8 mouse cellular contexts compared by ENCODE assay signal in the genomic region with DNA sequence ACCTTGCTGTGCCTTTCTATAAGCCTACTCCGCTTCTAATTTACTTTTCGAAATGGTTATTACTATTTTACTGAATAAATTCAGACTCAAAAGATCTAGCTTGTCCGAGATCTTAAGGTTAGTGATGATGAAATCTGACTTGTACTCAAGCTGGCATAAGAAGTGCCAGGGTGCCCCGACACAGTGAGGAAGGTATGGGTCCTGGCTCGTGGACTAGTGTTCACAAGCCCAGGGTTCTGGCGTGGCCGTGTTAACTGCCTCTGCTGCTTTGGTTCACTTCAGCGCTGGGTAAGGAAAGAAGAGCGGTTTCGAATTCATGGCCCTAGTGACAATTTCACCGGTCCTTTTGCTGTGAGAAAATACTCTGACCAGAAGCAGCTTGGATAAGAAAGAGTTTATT. TPM values are rescaled to one million over a fixed set of nuclear protein-coding genes. Genes with fewer than 3 reads are reported as not detected.
DNase-seq lines count a peak whose midpoint lies in the region; ATAC-seq and TF ChIP-seq lines count a peak whose summit lies in the region.

No protein-coding gene starts in this region.

- no peak for TF ChIP-seq EP300 in CH12.LX (IDR thresholded peaks at IDR 0.05; ENCODE audit: low read length)

- no peak for DNase-seq in heart, postnatal 36 days
- no peak for DNase-seq in CH12.LX (ENCODE audit: extremely low read depth)
- no peak for DNase-seq in forebrain, embryonic 11.5 days (ENCODE audit: low spot score)
- no peak for DNase-seq in right cerebral cortex, postnatal 4 days
- no peak for DNase-seq in right cerebral cortex, postnatal 14 days
- no peak for DNase-seq in lung, adult 18-20 months

- ATAC-seq in heart, embryonic 12.5 days (ENCODE audit: insufficient number of reproducible peaks, low FRiP score), result no peak
- ATAC-seq in forebrain, embryonic 11.5 days (replicated peaks; ENCODE audit: low FRiP score), result no peak
- no peak for ATAC-seq in liver, embryonic 12.5 days

- no peak for TF ChIP-seq CTCF in CH12.LX (conservative IDR thresholded peaks at IDR 0.05 in 1 of 2, IDR thresholded peaks at IDR 0.05 in 1 of 2; ENCODE audit: low read depth in 2 of 2, low read length in 2 of 2)

- no peak overlapping the region for H3K27ac ChIP-seq in heart, embryonic 12.5 days (ENCODE audit: poor library complexity, severe bottlenecking)
- H3K27ac ChIP-seq in CH12.LX (ENCODE audit: insufficient read depth, low read depth), result no peak overlapping the region
- H3K27ac ChIP-seq in forebrain, embryonic 11.5 days (ENCODE audit: low read depth, low read length), result no peak overlapping the region
- H3K27ac ChIP-seq in liver, embryonic 12.5 days, result no peak overlapping the region

- no peak overlapping the region for H3K9ac ChIP-seq in heart, embryonic 12.5 days
- no peak overlapping the region for H3K9ac ChIP-seq in CH12.LX (ENCODE audit: insufficient read depth, low read depth)
- H3K9ac ChIP-seq in forebrain, embryonic 11.5 days (ENCODE audit: low read length), result no peak overlapping the region
- peak overlapping the region; percentile 79; the same call in 1 of the 2 replicates for H3K9ac ChIP-seq in liver, embryonic 12.5 days

- H3K4me1 ChIP-seq in heart, embryonic 12.5 days (replicated peaks), result peaks cover 19% of the 10 kb centered on the region
- peaks cover 23 to 47% of the 10 kb centered on the region in 2 experiments for H3K4me1 ChIP-seq in CH12.LX (ENCODE audit: control insufficient read depth in 1 of 2, insufficient read depth in 2 of 2)
- H3K4me1 ChIP-seq in forebrain, embryonic 11.5 days (replicated peaks; ENCODE audit: control insufficient read depth, insufficient read depth, low read length), result no peaks in the 10 kb centered on the region; the same call in 1 of the 2 replicates
- H3K4me1 ChIP-seq in liver, embryonic 12.5 days, result peaks cover 37% of the 10 kb centered on the region

- H3K79me2 ChIP-seq in CH12.LX (replicated peaks; ENCODE audit: control insufficient read depth, extremely low read depth, insufficient read depth, poor library complexity, severe bottlenecking), result peaks cover 28% of the 10 kb centered on the region

- H3K4me3 ChIP-seq in heart, embryonic 12.5 days, result peak overlapping the region; percentile 68
- H3K4me3 ChIP-seq in CH12.LX (replicated peaks in 1 of 3; ENCODE audit: low read depth in 2 of 3, low read length in 2 of 3, poor library complexity in 1 of 3), result no peak overlapping the region
- H3K4me3 ChIP-seq in forebrain, embryonic 11.5 days (ENCODE audit: low read depth, low read length), result no peak overlapping the region
- peak overlapping the region; percentile 77 for H3K4me3 ChIP-seq in liver, embryonic 12.5 days

- TF ChIP-seq POLR2A in CH12.LX (IDR thresholded peaks at IDR 0.05; ENCODE audit: low read depth, low read length), result no peak

- H3K9me3 ChIP-seq in heart, embryonic 12.5 days (replicated peaks), result no peaks in the 10 kb centered on the region
- H3K9me3 ChIP-seq in CH12.LX (replicated peaks; ENCODE audit: low read length), result no peaks in the 10 kb centered on the region
- no peaks in the 10 kb centered on the region for H3K9me3 ChIP-seq in forebrain, embryonic 11.5 days (ENCODE audit: control insufficient read depth, low read length)
- no peaks in the 10 kb centered on the region for H3K9me3 ChIP-seq in liver, embryonic 12.5 days (replicated peaks)

- no peaks in the 10 kb centered on the region for H3K36me3 ChIP-seq in heart, embryonic 12.5 days
- H3K36me3 ChIP-seq in CH12.LX (replicated peaks in 1 of 2; ENCODE audit: control insufficient read depth in 1 of 2, insufficient read depth in 1 of 2, low read length in 1 of 2), result peaks cover 3 to 15% of the 10 kb centered on the region in 2 experiments
- no peaks in the 10 kb centered on the region for H3K36me3 ChIP-seq in forebrain, embryonic 11.5 days (ENCODE audit: control insufficient read depth, insufficient read depth, low read length)
- no peaks in the 10 kb centered on the region for H3K36me3 ChIP-seq in liver, embryonic 12.5 days

- in situ Hi-C loops in CH12.LX (cut with MboI; ENCODE audit: low pct_ligation_motif_present, low pct_unique_long_range_greater_than_20kb, low sequenced_read_pairs), result loop anchor here (10.0 kb wide), 1 partner anchor 58 kb away; no protein-coding TSS in a partner anchor

- dilution Hi-C loops in CH12.LX (cut with MboI; ENCODE audit: extremely low pct_ligation_motif_present, extremely low pct_unique_long_range_greater_than_20kb, low sequenced_read_pairs), result no loop called here

- peaks cover 47% of the 10 kb centered on the region for H3K27me3 ChIP-seq in heart, embryonic 12.5 days (replicated peaks)
- H3K27me3 ChIP-seq in CH12.LX (replicated peaks), result no peaks in the 10 kb centered on the region
- H3K27me3 ChIP-seq in forebrain, embryonic 11.5 days (ENCODE audit: control insufficient read depth, insufficient read depth, low read length), result peaks cover 22% of the 10 kb centered on the region
- H3K27me3 ChIP-seq in liver, embryonic 12.5 days (replicated peaks), result peaks cover 47% of the 10 kb centered on the region

- TF ChIP-seq RAD21 in CH12.LX (IDR thresholded peaks at IDR 0.05; ENCODE audit: low read depth, low read length), result no peak

- peak overlapping the region; percentile 98 for H3K4me2 ChIP-seq in heart, embryonic 12.5 days
- peak overlapping the region; percentile 39; the same call in 1 of the 2 replicates for H3K4me2 ChIP-seq in CH12.LX (ENCODE audit: insufficient read depth, low read depth, poor library complexity, severe bottlenecking)
- peak overlapping the region; percentile 100; the same call in 1 of the 2 replicates for H3K4me2 ChIP-seq in forebrain, embryonic 11.5 days (ENCODE audit: low read depth, low read length, severe bottlenecking)
- peak overlapping the region; percentile 100 for H3K4me2 ChIP-seq in liver, embryonic 12.5 days

- intact Hi-C loops in heart, postnatal 36 days (cut with DNase I), result no loop called here

- WGBS in heart, embryonic 12.5 days, result 84% methylated on average over 11 of the region's 11 CpGs
- WGBS in forebrain, embryonic 11.5 days, result 89% methylated on average over 11 of the region's 11 CpGs
- 78% methylated on average over 11 of the region's 11 CpGs for WGBS in liver, embryonic 12.5 days (ENCODE audit: insufficient replicate concordance)

TF ChIP-seq in CH12.LX, 34 proteins besides CTCF, POLR2A, EP300 and RAD21:
- TF ChIP-seq ZNF384 (IDR thresholded peaks at IDR 0.05; ENCODE audit: low read depth, low read length) (no peak), RCOR1 (conservative IDR thresholded peaks at IDR 0.05; ENCODE audit: low read depth, low read length) (no peak), BHLHE40 (IDR thresholded peaks at IDR 0.05; ENCODE audit: low read depth, low read length) (no peak), HCFC1 (IDR thresholded peaks at IDR 0.05; ENCODE audit: low read depth, low read length) (no peak)

RNA-seq across cellular contexts. Expression of gene Abcc4, which starts 0.9 kb away (rescaled TPM):
- 2.2 TPM in 2 replicates for polyA plus RNA-seq in heart, embryonic 12.5 days (2016; fragmentation: Nextera tagmentation; extraction: Ambion mirVana)
- 1 to 10 TPM; 9.0 to 9.1 TPM for total RNA-seq in heart, postnatal 36 days (2021)
- total RNA-seq in CH12.LX (2012; rRNA removed) (22.4 and 28.7 TPM in 2 replicates), CH12.LX (2014; rRNA removed) (10.4 and 10.5 TPM in 2 replicates)
- polyA plus RNA-seq in CH12.LX (2012; ENCODE audit: insufficient read length, low read depth), result 23.3 and 26.5 TPM in 2 replicates
- 3.3 and 4.0 TPM in 2 replicates for polyA plus RNA-seq in forebrain, embryonic 11.5 days (2014; fragmentation: Nextera tagmentation; extraction: Ambion mirVana)
- 3.0 and 3.4 TPM in 2 replicates for polyA plus RNA-seq in liver, embryonic 12.5 days (2016; fragmentation: Nextera tagmentation; extraction: Ambion mirVana)

Comparison
In these comparisons a context has a peak if more than half of its experiments do, and no peak if none do; other contexts are left out.
1. H3K4me2 ChIP-seq: peak in every context shown above with its lines; median percentile 100 in forebrain, embryonic 11.5 days; 100 in liver, embryonic 12.5 days; 98 in heart, embryonic 12.5 days; 39 in CH12.LX.
2. H3K4me3 ChIP-seq: peak in heart, embryonic 12.5 days (single experiment) and liver, embryonic 12.5 days (single experiment); none in CH12.LX (0 of 3) and forebrain, embryonic 11.5 days (single experiment).